Mouse (Mus musculus): Measurements from ENCODE around the gene Bicc1. TPM values are rescaled to one million over a fixed set of nuclear protein-coding genes. Genes with fewer than 3 reads are reported as not detected.

Bicc1 gene
- polyA plus RNA-seq, 1 experiment: 3.2 TPM

DNA sequence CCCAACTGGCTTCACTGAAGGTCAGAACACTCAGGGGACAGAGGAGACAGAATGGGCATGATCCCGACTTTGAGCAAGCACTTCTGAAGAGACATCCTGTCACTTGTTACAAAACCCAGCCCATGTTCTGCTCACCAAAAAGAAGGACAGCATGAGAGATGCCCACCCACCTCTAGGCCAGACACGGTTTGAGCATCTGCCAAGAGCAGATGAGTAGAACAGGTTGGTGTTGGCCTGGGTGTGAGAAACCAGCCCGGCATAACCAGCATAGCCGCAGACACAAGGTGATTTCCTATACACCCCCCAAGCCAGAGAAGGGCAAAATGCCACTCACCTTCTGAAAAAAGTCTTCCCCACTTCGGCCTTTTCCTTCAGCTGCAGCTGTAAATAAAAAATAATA, 80.6 kb downstream of the Bicc1 start:
- no peak for DNase-seq
- TF ChIP-seq POLR2A (IDR thresholded peaks at IDR 0.05; ENCODE audit: control insufficient read depth, extremely low read depth, insufficient read depth, low read length, poor library complexity) (no peak), CTCF (IDR thresholded peaks at IDR 0.05; ENCODE audit: borderline replicate concordance, control insufficient read depth, extremely low read depth, insufficient read depth, low read length, poor library complexity) (no peak)
- Histone ChIP-seq H3K36me3 (ENCODE audit: control insufficient read depth, insufficient read depth, low read length) (no peaks in the 10 kb centered on the region), H3K4me1 (replicated peaks; ENCODE audit: control insufficient read depth, insufficient read depth, low read length) (no peaks in the 10 kb centered on the region), H3K27ac (ENCODE audit: control insufficient read depth, insufficient read depth, low read length) (no peak overlapping the region), H3K27me3 (ENCODE audit: control insufficient read depth, insufficient read depth, low read length) (no peaks in the 10 kb centered on the region), H3K4me3 (ENCODE audit: control insufficient read depth, insufficient read depth, low read length) (no peak overlapping the region)
- WGBS: 92% methylated on average over 5 of the region's 5 CpGs

DNA sequence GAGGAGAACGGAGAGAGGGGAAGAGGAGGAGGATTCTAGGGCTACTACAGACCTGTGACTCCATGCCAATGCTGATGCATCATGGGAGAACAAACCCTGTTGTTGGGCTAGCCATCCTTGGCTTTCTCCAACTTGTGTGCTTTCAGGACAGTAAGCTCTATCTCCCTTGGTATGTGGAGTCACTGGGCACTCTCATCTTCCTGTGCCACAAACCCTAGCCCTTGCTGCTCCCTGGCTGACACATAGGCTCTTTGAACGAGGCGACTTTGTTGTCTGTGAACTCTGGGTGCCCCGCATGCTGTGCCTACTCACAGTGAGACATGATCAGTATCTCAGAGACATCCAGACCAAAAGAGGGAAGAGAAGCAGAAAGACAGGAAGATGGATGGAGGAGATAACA, 94.5 kb downstream of the Bicc1 start:
- Histone ChIP-seq H3K4me3 (ENCODE audit: control insufficient read depth, insufficient read depth, low read length) (no peak overlapping the region), H3K4me1 (replicated peaks; ENCODE audit: control insufficient read depth, insufficient read depth, low read length) (no peaks in the 10 kb centered on the region), H3K27ac (ENCODE audit: control insufficient read depth, insufficient read depth, low read length) (no peak overlapping the region), H3K36me3 (ENCODE audit: control insufficient read depth, insufficient read depth, low read length) (no peaks in the 10 kb centered on the region), H3K27me3 (ENCODE audit: control insufficient read depth, insufficient read depth, low read length) (no peaks in the 10 kb centered on the region)
- TF ChIP-seq POLR2A (IDR thresholded peaks at IDR 0.05; ENCODE audit: control insufficient read depth, extremely low read depth, insufficient read depth, low read length, poor library complexity) (no peak), CTCF (IDR thresholded peaks at IDR 0.05; ENCODE audit: borderline replicate concordance, control insufficient read depth, extremely low read depth, insufficient read depth, low read length, poor library complexity) (no peak)
- DNase-seq: no peak
- WGBS: 73% methylated on average over 4 of the region's 4 CpGs

DNA sequence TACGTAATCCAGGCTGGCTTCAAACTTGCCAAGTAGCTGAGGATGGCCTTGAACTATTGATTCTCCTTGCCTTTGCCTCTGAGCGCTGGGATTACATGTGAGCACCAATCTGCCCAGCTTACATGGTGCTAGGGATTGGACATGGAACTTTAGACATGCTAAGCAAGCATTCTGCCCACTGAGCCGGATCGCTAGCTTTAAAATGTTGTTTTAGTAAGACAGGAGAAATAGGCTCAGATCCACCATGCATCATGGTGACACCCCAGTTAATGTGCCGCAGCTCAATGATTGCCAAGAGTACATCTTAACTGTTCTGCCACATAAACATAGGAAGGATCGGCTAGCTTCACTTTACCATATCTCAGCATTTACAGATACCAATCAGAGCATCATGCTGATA, 94.9 kb downstream of the Bicc1 start:
- no peak for DNase-seq
- Histone ChIP-seq H3K4me1 (replicated peaks; ENCODE audit: control insufficient read depth, insufficient read depth, low read length) (no peaks in the 10 kb centered on the region), H3K27me3 (ENCODE audit: control insufficient read depth, insufficient read depth, low read length) (no peaks in the 10 kb centered on the region), H3K4me3 (ENCODE audit: control insufficient read depth, insufficient read depth, low read length) (no peak overlapping the region), H3K27ac (ENCODE audit: control insufficient read depth, insufficient read depth, low read length) (no peak overlapping the region), H3K36me3 (ENCODE audit: control insufficient read depth, insufficient read depth, low read length) (no peaks in the 10 kb centered on the region)
- TF ChIP-seq POLR2A (IDR thresholded peaks at IDR 0.05; ENCODE audit: control insufficient read depth, extremely low read depth, insufficient read depth, low read length, poor library complexity) (no peak), CTCF (IDR thresholded peaks at IDR 0.05; ENCODE audit: borderline replicate concordance, control insufficient read depth, extremely low read depth, insufficient read depth, low read length, poor library complexity) (no peak)
- whole genome bisulfite sequencing: 95% methylated on average over 6 of the region's 6 CpGs

DNA sequence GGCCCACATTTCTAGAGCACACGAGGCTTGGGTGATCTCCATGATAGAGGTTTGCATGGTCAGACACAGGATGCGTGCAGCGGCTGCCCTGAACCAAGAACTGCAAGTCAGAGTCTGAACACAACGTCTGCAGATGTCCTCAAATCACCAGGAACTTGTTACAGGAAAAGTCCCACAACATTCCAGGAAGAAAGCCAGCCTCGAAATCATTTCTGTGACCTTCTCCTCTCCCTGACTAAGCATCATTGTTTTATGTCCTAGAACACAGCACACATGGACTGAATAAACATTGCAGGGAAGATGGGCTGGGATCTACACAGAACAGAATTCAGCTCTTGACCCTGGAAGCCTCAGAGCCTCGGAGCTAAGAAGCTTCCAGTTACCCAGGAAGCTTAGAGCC, 97.3 kb downstream of the Bicc1 start:
- Histone ChIP-seq H3K4me3 (ENCODE audit: control insufficient read depth, insufficient read depth, low read length) (no peak overlapping the region), H3K27me3 (ENCODE audit: control insufficient read depth, insufficient read depth, low read length) (no peaks in the 10 kb centered on the region), H3K27ac (ENCODE audit: control insufficient read depth, insufficient read depth, low read length) (no peak overlapping the region), H3K4me1 (replicated peaks; ENCODE audit: control insufficient read depth, insufficient read depth, low read length) (no peaks in the 10 kb centered on the region), H3K36me3 (ENCODE audit: control insufficient read depth, insufficient read depth, low read length) (no peaks in the 10 kb centered on the region)
- 65% methylated on average over 6 of the region's 6 CpGs for WGBS
- no peak for DNase-seq
- TF ChIP-seq CTCF (IDR thresholded peaks at IDR 0.05; ENCODE audit: borderline replicate concordance, control insufficient read depth, extremely low read depth, insufficient read depth, low read length, poor library complexity) (no peak), POLR2A (IDR thresholded peaks at IDR 0.05; ENCODE audit: control insufficient read depth, extremely low read depth, insufficient read depth, low read length, poor library complexity) (no peak)

DNA sequence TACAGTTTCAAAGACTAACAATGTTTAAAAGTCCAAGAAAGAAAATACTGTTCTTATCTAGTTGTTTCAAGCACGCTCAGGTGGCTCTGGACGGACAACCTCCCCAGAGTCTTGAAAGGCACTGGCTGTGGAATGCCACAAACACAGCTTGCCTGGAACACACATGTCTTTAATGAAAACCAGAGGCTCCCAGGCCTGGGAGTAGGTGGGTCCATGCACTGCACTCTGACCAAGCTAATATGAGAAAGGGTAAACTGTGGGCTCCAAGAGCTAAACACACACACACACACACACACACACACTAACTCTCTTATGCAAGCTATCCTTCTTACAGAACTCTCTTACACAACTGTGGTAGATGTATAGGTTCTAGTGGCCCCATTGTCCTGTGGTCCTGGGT, 99.2 kb downstream of the Bicc1 start:
- 90% methylated on average over 2 of the region's 2 CpGs for WGBS
- no peak for DNase-seq
- no peaks in the 10 kb centered on the region for H3K4me1 ChIP-seq (replicated peaks; ENCODE audit: control insufficient read depth, insufficient read depth, low read length)
- H3K27me3 ChIP-seq (ENCODE audit: control insufficient read depth, insufficient read depth, low read length): no peaks in the 10 kb centered on the region
- no peak overlapping the region for H3K4me3 ChIP-seq (ENCODE audit: control insufficient read depth, insufficient read depth, low read length)
- H3K27ac ChIP-seq (ENCODE audit: control insufficient read depth, insufficient read depth, low read length): no peak overlapping the region
- no peak for TF ChIP-seq POLR2A (IDR thresholded peaks at IDR 0.05; ENCODE audit: control insufficient read depth, extremely low read depth, insufficient read depth, low read length, poor library complexity)
- no peak for TF ChIP-seq CTCF (IDR thresholded peaks at IDR 0.05; ENCODE audit: borderline replicate concordance, control insufficient read depth, extremely low read depth, insufficient read depth, low read length, poor library complexity)
- no peaks in the 10 kb centered on the region for H3K36me3 ChIP-seq (ENCODE audit: control insufficient read depth, insufficient read depth, low read length)

DNA sequence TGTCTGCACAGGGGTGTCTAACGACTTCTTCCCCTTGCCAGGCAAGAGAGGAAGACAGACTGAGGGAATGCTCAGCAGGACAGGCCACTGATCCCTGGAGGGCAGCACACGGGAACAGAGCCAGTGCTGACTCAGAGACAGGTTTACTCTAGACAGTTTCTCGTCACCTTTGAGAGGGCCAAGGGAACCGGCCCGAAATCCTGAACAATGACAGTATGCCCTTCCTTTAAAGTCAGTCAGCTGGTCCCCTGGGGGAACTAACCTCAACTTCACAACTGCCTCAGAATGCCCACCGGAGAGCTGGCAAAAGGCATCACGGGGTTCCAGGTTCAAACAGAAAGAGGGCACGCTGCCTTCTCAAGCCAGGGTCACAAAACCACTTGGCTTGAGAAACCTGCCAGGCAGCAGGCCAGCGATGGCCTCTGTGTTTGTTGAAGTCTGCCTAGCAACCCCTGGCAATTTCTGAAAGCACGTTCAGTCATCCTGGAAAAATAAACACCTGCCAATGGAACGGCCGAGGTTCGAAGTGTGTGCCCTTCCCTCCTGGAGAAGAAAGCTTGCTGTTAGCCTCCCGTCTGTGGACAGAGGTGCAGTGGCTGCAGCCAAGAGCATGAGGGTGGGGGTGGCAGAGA, 100.8 kb downstream of the Bicc1 start:
- no peak overlapping the region for H3K27ac ChIP-seq (ENCODE audit: control insufficient read depth, insufficient read depth, low read length)
- H3K4me3 ChIP-seq (ENCODE audit: control insufficient read depth, insufficient read depth, low read length): no peak overlapping the region
- H3K27me3 ChIP-seq (ENCODE audit: control insufficient read depth, insufficient read depth, low read length): no peaks in the 10 kb centered on the region
- no peaks in the 10 kb centered on the region for H3K4me1 ChIP-seq (replicated peaks; ENCODE audit: control insufficient read depth, insufficient read depth, low read length)
- TF ChIP-seq POLR2A (IDR thresholded peaks at IDR 0.05; ENCODE audit: control insufficient read depth, extremely low read depth, insufficient read depth, low read length, poor library complexity) (no peak), CTCF (IDR thresholded peaks at IDR 0.05; ENCODE audit: borderline replicate concordance, control insufficient read depth, extremely low read depth, insufficient read depth, low read length, poor library complexity) (no peak)
- no peak for DNase-seq
- 65% methylated on average over 14 of the region's 14 CpGs for WGBS
- no peaks in the 10 kb centered on the region for H3K36me3 ChIP-seq (ENCODE audit: control insufficient read depth, insufficient read depth, low read length)

DNA sequence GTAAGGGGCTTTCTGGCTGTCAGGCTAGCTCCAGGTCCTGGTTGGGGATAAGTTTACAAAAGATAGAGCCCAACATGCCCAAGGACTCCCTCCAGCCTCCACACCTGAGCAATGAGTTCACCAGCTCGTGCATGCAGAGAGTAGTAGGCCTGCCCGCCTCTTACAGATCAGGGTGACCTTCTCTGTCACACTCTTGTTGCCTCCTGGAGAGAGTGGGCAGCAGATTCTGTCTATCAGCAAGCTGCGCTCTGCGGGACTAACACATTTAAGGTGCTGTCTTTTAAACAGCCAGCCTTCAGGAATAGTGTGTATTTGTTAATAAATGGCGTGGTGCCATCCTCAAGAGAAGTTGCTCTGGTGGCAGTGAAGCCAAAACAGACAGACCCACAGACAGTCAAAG, 101.4 kb downstream of the Bicc1 start:
- H3K4me3 ChIP-seq (ENCODE audit: control insufficient read depth, insufficient read depth, low read length): no peak overlapping the region
- no peak for DNase-seq
- TF ChIP-seq POLR2A (IDR thresholded peaks at IDR 0.05; ENCODE audit: control insufficient read depth, extremely low read depth, insufficient read depth, low read length, poor library complexity) (no peak), CTCF (IDR thresholded peaks at IDR 0.05; ENCODE audit: borderline replicate concordance, control insufficient read depth, extremely low read depth, insufficient read depth, low read length, poor library complexity) (no peak)
- no peak overlapping the region for H3K27ac ChIP-seq (ENCODE audit: control insufficient read depth, insufficient read depth, low read length)
- no peaks in the 10 kb centered on the region for H3K36me3 ChIP-seq (ENCODE audit: control insufficient read depth, insufficient read depth, low read length)
- WGBS: 86% methylated on average over 5 of the region's 5 CpGs
- H3K4me1 ChIP-seq (replicated peaks; ENCODE audit: control insufficient read depth, insufficient read depth, low read length): no peaks in the 10 kb centered on the region
- H3K27me3 ChIP-seq (ENCODE audit: control insufficient read depth, insufficient read depth, low read length): no peaks in the 10 kb centered on the region
